Mouse (Mus musculus) embryonic facial prominence, embryonic 12.5 days (tissue): ENCODE results near the gene Zdhhc22. TPM values are rescaled to one million over a fixed set of nuclear protein-coding genes. Genes with fewer than 3 reads are reported as not detected.

Source experiments
- ATAC-seq: fragments of 200-750 bp; cut with Nextera tagmentation; 2 replicates; pipeline ENCODE4 v1.8.0; 2017; ENCODE audit not compliant: insufficient number of reproducible peaks, insufficient read depth, low FRiP score, low TSS enrichment
- H3K27ac ChIP-seq: fragments of 300-500 bp; sonication (generic); 2 replicates; pipeline ENCODE4 v1.5.1; 2016; ENCODE audit warnings: mild to moderate bottlenecking
- H3K27me3 ChIP-seq: fragments of 300-500 bp; sonication (generic); 2 replicates; pipeline ENCODE4 v1.6.1; 2016; ENCODE audit warnings: mild to moderate bottlenecking, moderate library complexity
- H3K36me3 ChIP-seq: fragments of 300-500 bp; sonication (generic); 2 replicates; pipeline ENCODE4 v1.6.1; 2016; ENCODE audit warnings: mild to moderate bottlenecking
- H3K4me1 ChIP-seq: fragments of 300-500 bp; sonication (generic); 2 replicates; pipeline ENCODE4 v1.6.1; 2016
- H3K4me2 ChIP-seq: fragments of 300-500 bp; sonication (generic); replicated peaks from 2 replicates; pipeline ENCODE4 v1.6.1; 2016; ENCODE audit warnings: mild to moderate bottlenecking, moderate library complexity
- H3K4me3 ChIP-seq: fragments of 300-500 bp; sonication (generic); 2 replicates; pipeline ENCODE4 v1.5.1; 2016; ENCODE audit warnings: mild to moderate bottlenecking
- H3K9ac ChIP-seq: fragments of 300-500 bp; sonication (generic); 2 replicates; pipeline ENCODE4 v1.6.1; 2016; ENCODE audit warnings: mild to moderate bottlenecking, moderate library complexity
- H3K9me3 ChIP-seq: fragments of 300-500 bp; sonication (generic); 2 replicates; pipeline ENCODE4 v1.6.1; 2016; ENCODE audit warnings: mild to moderate bottlenecking, moderate library complexity
- WGBS: fragments of 180-500 bp; shearing (Covaris S2); methylation state at CpG from one replicate; pipeline ENCODE4 v1.1.7; 2016; 5-methylcytosine and 5-hydroxymethylcytosine counted together
- polyA plus RNA-seq: library from polyadenylated mRNA; unstranded; fragments of >200 nt; fragmentation: Nextera tagmentation; extraction: Ambion mirVana; gene quantifications from 2 replicates; pipeline ENCODE4 v1.2.1, GENCODE M21; 2016

The Zdhhc22 gene
- polyA plus RNA-seq: 3.2 and 3.9 TPM in 2 replicates

- H3K36me3 ChIP-seq: no peaks in the 10 kb centered on the region
- H3K4me2 ChIP-seq: peak within 1 kb of the TSS; percentile 50
- H3K27me3 ChIP-seq: peaks cover 66% of the 10 kb centered on the region
- H3K4me1 ChIP-seq: peaks cover 12% of the 10 kb centered on the region; the same call in 1 of the 2 replicates
- H3K4me3 ChIP-seq: peak within 1 kb of the TSS; percentile 27
- ATAC-seq: peak; percentile 50
- H3K27ac ChIP-seq: no peak within 1 kb of the TSS
- H3K9me3 ChIP-seq: no peaks in the 10 kb centered on the region
- WGBS: 1% methylated on average over 61 of the region's 68 CpGs
- H3K9ac ChIP-seq: no peak within 1 kb of the TSS; the same call in 1 of the 2 replicates
Measured at GRCm38 (mm10) chr12:86989890-86990754, at the start of gene Zdhhc22. TSS of gene Zdhhc22 (minus strand) at chr12:86990430.

DNA sequence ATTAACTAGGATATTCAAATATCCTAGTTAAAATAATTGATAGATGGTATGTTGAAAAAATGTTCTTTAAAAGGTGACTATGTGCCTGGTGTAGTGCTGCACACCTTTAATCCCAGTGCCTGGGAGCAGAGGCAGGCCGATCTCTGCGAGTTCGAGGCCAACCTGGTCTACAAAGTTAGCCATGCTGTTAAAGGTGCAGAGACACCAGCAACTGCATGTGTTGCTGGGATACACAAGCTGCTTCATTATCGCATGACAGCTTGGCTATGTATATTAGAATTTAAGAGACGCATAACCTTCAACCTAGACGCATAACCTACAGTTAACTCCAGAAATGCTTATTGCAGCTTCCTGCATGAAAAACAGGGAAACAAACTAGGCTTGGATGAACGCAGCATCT lies 46.4 kb upstream of the Zdhhc22 start:
- WGBS: 93% methylated on average over 7 of the region's 7 CpGs
- no peak for ATAC-seq
- Histone ChIP-seq H3K4me2 (no peak overlapping the region), H3K9me3 (no peaks in the 10 kb centered on the region), H3K9ac (no peak overlapping the region), H3K4me3 (no peak overlapping the region), H3K27ac (no peak overlapping the region), H3K27me3 (no peaks in the 10 kb centered on the region), H3K4me1 (no peaks in the 10 kb centered on the region), H3K36me3 (no peaks in the 10 kb centered on the region)

- no peaks in the 10 kb centered on the region for H3K36me3 ChIP-seq
- WGBS: 74% methylated on average over 5 of the region's 5 CpGs
- no peak overlapping the region for H3K9ac ChIP-seq
- H3K4me3 ChIP-seq: no peak overlapping the region
- H3K4me2 ChIP-seq: no peak overlapping the region
- no peak overlapping the region for H3K27ac ChIP-seq
- no peak for ATAC-seq
- H3K9me3 ChIP-seq: no peaks in the 10 kb centered on the region
- H3K27me3 ChIP-seq: peaks cover 27% of the 10 kb centered on the region
- H3K4me1 ChIP-seq: peaks cover 4% of the 10 kb centered on the region; the same call in 1 of the 2 replicates
Measured at GRCm38 (mm10) chr12:87031163-87031763, 41.0 kb upstream of the Zdhhc22 start.

GRCm38 (mm10) chr12:87029251-87029976 lies 39.2 kb upstream of the Zdhhc22 start:
- Histone ChIP-seq H3K27me3 (peaks cover 32% of the 10 kb centered on the region), H3K4me1 (peaks cover 4% of the 10 kb centered on the region; the same call in 1 of the 2 replicates), H3K4me3 (no peak overlapping the region), H3K9ac (no peak overlapping the region), H3K27ac (no peak overlapping the region), H3K9me3 (no peaks in the 10 kb centered on the region), H3K4me2 (no peak overlapping the region), H3K36me3 (no peaks in the 10 kb centered on the region)
- 65% methylated on average over 5 of the region's 5 CpGs for WGBS
- ATAC-seq: no peak

- no peak for ATAC-seq
- Histone ChIP-seq H3K9me3 (no peaks in the 10 kb centered on the region), H3K9ac (no peak overlapping the region), H3K27ac (no peak overlapping the region), H3K4me1 (peaks cover 4% of the 10 kb centered on the region; the same call in 1 of the 2 replicates), H3K27me3 (peaks cover 32% of the 10 kb centered on the region), H3K4me2 (no peak overlapping the region), H3K4me3 (no peak overlapping the region), H3K36me3 (no peaks in the 10 kb centered on the region)
- WGBS: 66% methylated on average over 2 of the region's 2 CpGs
Measured at GRCm38 (mm10) chr12:87028068-87028467, 37.8 kb upstream of the Zdhhc22 start.

DNA sequence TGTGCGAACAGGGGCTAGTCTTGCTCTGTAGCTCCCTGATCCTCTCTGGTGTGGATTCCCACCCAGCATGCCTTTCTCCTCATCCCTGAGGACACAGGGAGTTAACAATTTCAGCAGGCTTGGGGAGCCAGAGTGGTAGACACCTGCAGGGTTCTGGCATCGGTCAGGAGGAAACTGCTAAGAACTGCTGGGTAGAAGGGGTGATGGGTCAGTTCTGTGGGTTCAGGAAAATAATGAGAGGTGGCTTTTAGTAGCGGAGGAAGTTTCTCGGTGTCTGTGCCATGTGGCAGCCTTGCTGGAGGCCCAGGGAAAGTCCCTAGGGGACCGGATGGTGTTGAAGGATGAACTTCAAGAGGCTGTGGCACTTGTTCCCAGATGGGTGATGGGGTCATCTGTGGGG lies 37.2 kb upstream of the Zdhhc22 start:
- no peak overlapping the region for H3K4me2 ChIP-seq
- H3K4me1 ChIP-seq: peaks cover 4% of the 10 kb centered on the region; the same call in 1 of the 2 replicates
- no peak overlapping the region for H3K9ac ChIP-seq
- peaks cover 32% of the 10 kb centered on the region for H3K27me3 ChIP-seq
- H3K9me3 ChIP-seq: no peaks in the 10 kb centered on the region
- WGBS: 53% methylated on average over 5 of the region's 5 CpGs
- H3K4me3 ChIP-seq: no peak overlapping the region
- ATAC-seq: no peak
- H3K36me3 ChIP-seq: no peaks in the 10 kb centered on the region
- no peak overlapping the region for H3K27ac ChIP-seq

- Histone ChIP-seq H3K9me3 (no peaks in the 10 kb centered on the region), H3K36me3 (no peaks in the 10 kb centered on the region), H3K4me3 (peak overlapping the region; percentile 27), H3K4me2 (peak overlapping the region; percentile 54), H3K9ac (no peak overlapping the region), H3K27me3 (peaks cover 32% of the 10 kb centered on the region), H3K27ac (no peak overlapping the region), H3K4me1 (peaks cover 4% of the 10 kb centered on the region; the same call in 1 of the 2 replicates)
- ATAC-seq: no peak
- WGBS: 11% methylated on average over 8 of the region's 8 CpGs
Measured at GRCm38 (mm10) chr12:87026871-87027240, 36.6 kb upstream of the Zdhhc22 start.

GRCm38 (mm10) chr12:87026109-87026870 lies 36.1 kb upstream of the Zdhhc22 start:
- Histone ChIP-seq H3K27ac (no peak overlapping the region), H3K9ac (no peak overlapping the region), H3K4me1 (peaks cover 4% of the 10 kb centered on the region; the same call in 1 of the 2 replicates), H3K4me3 (peak overlapping the region; percentile 27), H3K4me2 (peak overlapping the region; percentile 54), H3K36me3 (no peaks in the 10 kb centered on the region), H3K27me3 (peaks cover 32% of the 10 kb centered on the region), H3K9me3 (no peaks in the 10 kb centered on the region)
- no peak for ATAC-seq
- 4% methylated on average over 30 of the region's 30 CpGs for WGBS

GRCm38 (mm10) chr12:87023456-87023855 lies 33.2 kb upstream of the Zdhhc22 start:
- Histone ChIP-seq H3K27me3 (peaks cover 27% of the 10 kb centered on the region), H3K9me3 (no peaks in the 10 kb centered on the region), H3K36me3 (no peaks in the 10 kb centered on the region), H3K9ac (no peak overlapping the region), H3K4me1 (peaks cover 4% of the 10 kb centered on the region; the same call in 1 of the 2 replicates), H3K4me2 (no peak overlapping the region), H3K27ac (no peak overlapping the region), H3K4me3 (no peak overlapping the region)
- WGBS: 69% methylated on average over 3 of the region's 3 CpGs
- no peak for ATAC-seq

DNA sequence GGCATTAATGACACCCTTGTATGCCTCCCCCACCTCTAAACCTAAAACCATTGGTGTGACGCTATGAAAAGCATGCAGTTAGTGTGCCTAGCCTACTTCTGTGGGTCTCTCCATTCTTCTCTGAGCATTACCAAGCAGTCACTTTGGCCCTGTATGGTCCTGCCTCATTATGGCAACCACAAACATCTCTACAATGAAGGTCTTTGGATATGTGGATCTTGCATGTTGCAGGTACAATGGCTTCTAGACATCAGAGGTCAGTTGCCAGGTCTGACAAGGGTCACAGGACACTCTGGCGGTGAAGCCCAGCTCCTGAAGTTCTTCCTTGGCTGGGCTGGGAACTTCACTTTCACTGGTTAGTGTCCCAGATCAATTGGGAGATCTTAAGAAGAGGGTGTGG lies 31.8 kb upstream of the Zdhhc22 start:
- no peak for ATAC-seq
- H3K4me1 ChIP-seq: peaks cover 4% of the 10 kb centered on the region; the same call in 1 of the 2 replicates
- peaks cover 13% of the 10 kb centered on the region for H3K27me3 ChIP-seq
- H3K4me2 ChIP-seq: no peak overlapping the region
- no peaks in the 10 kb centered on the region for H3K9me3 ChIP-seq
- H3K36me3 ChIP-seq: no peaks in the 10 kb centered on the region
- H3K4me3 ChIP-seq: no peak overlapping the region
- H3K27ac ChIP-seq: no peak overlapping the region
- no peak overlapping the region for H3K9ac ChIP-seq
- WGBS: 63% methylated on average over 2 of the region's 2 CpGs

DNA sequence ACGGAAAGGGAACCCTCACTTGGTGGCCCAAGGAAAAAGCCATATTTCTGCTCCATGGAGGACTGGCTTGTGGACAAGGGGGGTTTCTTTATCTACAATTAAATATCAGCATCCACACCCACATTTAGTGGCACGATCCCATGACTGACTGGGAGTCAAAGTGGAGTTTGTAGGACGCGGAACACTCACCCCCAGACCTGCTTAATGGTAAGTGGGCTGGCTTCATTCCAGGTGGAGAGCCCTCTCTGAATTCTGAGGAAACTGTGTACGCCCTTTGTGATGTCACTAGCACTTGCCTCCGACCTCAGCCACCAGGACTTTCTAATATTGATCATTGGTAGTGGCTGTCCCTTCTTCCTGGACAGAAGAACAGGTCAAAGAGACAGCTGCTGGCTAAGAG lies 30.8 kb upstream of the Zdhhc22 start, which contains the start of gene Tmem63c:
Tmem63c (plus strand) TSS at position 301 of the 400 bp plus-strand sequence.
- no peak within 1 kb of the TSS for H3K4me3 ChIP-seq
- no peaks in the 10 kb centered on the region for H3K9me3 ChIP-seq
- ATAC-seq: no peak
- no peaks in the 10 kb centered on the region for H3K36me3 ChIP-seq
- H3K4me2 ChIP-seq: no peak within 1 kb of the TSS
- no peaks in the 10 kb centered on the region for H3K4me1 ChIP-seq
- no peak within 1 kb of the TSS for H3K27ac ChIP-seq
- 72% methylated on average over 6 of the region's 6 CpGs for WGBS
- peaks cover 3% of the 10 kb centered on the region for H3K27me3 ChIP-seq
- H3K9ac ChIP-seq: no peak within 1 kb of the TSS
